Mouse (Mus musculus) T-helper 2 cell (primary cell): Measurements from ENCODE around the gene Pigu.

Experiments
- in situ Hi-C: fragments of 300-600 bp; cut with MboI, MseI; formaldehyde crosslinking; loops from one replicate; pipeline ENCODE4 v1.15.1; 2025; ENCODE audit warnings: high pct_unique_total_duplicates

Gene Pigu

GRCm38 (mm10) chr2:155367635-155368284, 10.5 kb upstream of the Pigu start:
- in situ Hi-C loops = no loop called here

- in situ Hi-C loops = no loop called here
These were observed 613 bp upstream of the Pigu start for GRCm38 (mm10) chr2:155357686-155358399.

- in situ Hi-C loops = no loop called here
These were observed 2.8 kb downstream of the Pigu start for GRCm38 (mm10) chr2:155354402-155354801.

GRCm38 (mm10) chr2:155346670-155347069, 10.6 kb downstream of the Pigu start:
- in situ Hi-C loops = no loop called here

GRCm38 (mm10) chr2:155340166-155340565, 17.1 kb downstream of the Pigu start:
- in situ Hi-C loops = no loop called here

- in situ Hi-C loops = no loop called here
These were observed 21.0 kb downstream of the Pigu start for GRCm38 (mm10) chr2:155336254-155336653.

GRCm38 (mm10) chr2:155335231-155335630, 22.0 kb downstream of the Pigu start:
- in situ Hi-C loops = no loop called here

- in situ Hi-C loops = no loop called here
These were observed 23.8 kb downstream of the Pigu start for GRCm38 (mm10) chr2:155333421-155333820.

- in situ Hi-C loops = no loop called here
These were observed 25.9 kb downstream of the Pigu start for GRCm38 (mm10) chr2:155331351-155331750.

GRCm38 (mm10) chr2:155330811-155331210, 26.4 kb downstream of the Pigu start:
- in situ Hi-C loops = no loop called here

GRCm38 (mm10) chr2:155329707-155330106, 27.5 kb downstream of the Pigu start:
- in situ Hi-C loops = no loop called here

- in situ Hi-C loops = no loop called here
These were observed 28.3 kb downstream of the Pigu start for GRCm38 (mm10) chr2:155328906-155329305.

GRCm38 (mm10) chr2:155327906-155328305, 29.3 kb downstream of the Pigu start:
- in situ Hi-C loops = no loop called here

GRCm38 (mm10) chr2:155326001-155326400, 31.2 kb downstream of the Pigu start:
- in situ Hi-C loops = no loop called here

GRCm38 (mm10) chr2:155320596-155320995, 36.6 kb downstream of the Pigu start:
- in situ Hi-C loops = no loop called here

GRCm38 (mm10) chr2:155318618-155319017, 38.6 kb downstream of the Pigu start:
- in situ Hi-C loops = no loop called here

GRCm38 (mm10) chr2:155313671-155314070, 43.6 kb downstream of the Pigu start:
- in situ Hi-C loops = no loop called here

GRCm38 (mm10) chr2:155308936-155309592, 48.2 kb downstream of the Pigu start:
- in situ Hi-C loops = no loop called here

- in situ Hi-C loops = no loop called here
These were observed 57.7 kb downstream of the Pigu start for GRCm38 (mm10) chr2:155299563-155299962.

- in situ Hi-C loops = no loop called here
These were observed 61.8 kb downstream of the Pigu start for GRCm38 (mm10) chr2:155295453-155295852.

GRCm38 (mm10) chr2:155293946-155294345, 63.3 kb downstream of the Pigu start:
- in situ Hi-C loops = no loop called here

GRCm38 (mm10) chr2:155293382-155293781, 63.8 kb downstream of the Pigu start:
- in situ Hi-C loops = no loop called here

- in situ Hi-C loops = no loop called here
These were observed 67.2 kb downstream of the Pigu start for GRCm38 (mm10) chr2:155290066-155290465.
